Mouse (Mus musculus): ENCODE results near the gene Ebpl. TPM values are rescaled to one million over a fixed set of nuclear protein-coding genes. Genes with fewer than 3 reads are reported as not detected.

Gene Ebpl
- polyA plus RNA-seq, 1 experiment from 2014 or later: 9.7 TPM

DNA sequence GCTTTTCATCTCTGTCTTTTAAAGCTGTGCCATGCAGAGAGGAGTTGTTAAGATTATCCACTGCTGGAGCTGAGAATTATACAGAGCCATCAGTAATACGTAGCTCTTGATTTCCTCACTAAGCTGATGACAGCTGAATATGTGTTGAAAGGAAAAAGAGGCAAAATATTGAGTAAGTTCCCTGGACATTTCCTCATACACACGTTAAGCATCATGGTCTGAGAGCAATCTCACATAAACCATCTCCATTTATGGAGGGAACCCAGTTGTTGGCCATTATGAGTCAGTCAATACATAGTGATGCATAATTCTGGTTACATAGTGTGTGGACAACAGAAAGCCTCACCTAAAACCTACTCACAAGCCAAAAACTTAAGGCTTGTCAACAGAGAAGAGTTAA lies 57.8 kb downstream of the Ebpl start:
- Histone ChIP-seq H3K9me3 (replicated peaks; ENCODE audit: control insufficient read depth, low read length) (no peaks in the 10 kb centered on the region), H3K27ac (replicated peaks; ENCODE audit: low read depth, low read length) (no peak overlapping the region), H3K9ac (replicated peaks; ENCODE audit: low read length) (no peak overlapping the region), H3K4me3 (ENCODE audit: low read depth, low read length) (no peak overlapping the region), H3K36me3 (replicated peaks; ENCODE audit: control insufficient read depth, insufficient read depth, low read depth, low read length) (no peaks in the 10 kb centered on the region), H3K4me1 (ENCODE audit: control insufficient read depth, insufficient read depth, low read length) (no peaks in the 10 kb centered on the region), H3K4me2 (ENCODE audit: low read depth, low read length) (no peak overlapping the region), H3K27me3 (ENCODE audit: control insufficient read depth, insufficient read depth, low read length) (no peaks in the 10 kb centered on the region)
- no peak for ATAC-seq (replicated peaks; ENCODE audit: insufficient number of reproducible peaks, low FRiP score, low TSS enrichment, low read depth)
- no peak for DNase-seq (ENCODE audit: low spot score)
- 88% methylated on average over 2 of the region's 2 CpGs for WGBS

GRCm38 (mm10) chr14:61301323-61301722 lies 58.9 kb downstream of the Ebpl start:
- 66% methylated on average over 2 of the region's 2 CpGs for WGBS
- H3K36me3 ChIP-seq (replicated peaks; ENCODE audit: control insufficient read depth, insufficient read depth, low read depth, low read length): no peaks in the 10 kb centered on the region
- H3K27ac ChIP-seq (replicated peaks; ENCODE audit: low read depth, low read length): no peak overlapping the region
- DNase-seq (ENCODE audit: low spot score): no peak
- no peaks in the 10 kb centered on the region for H3K9me3 ChIP-seq (replicated peaks; ENCODE audit: control insufficient read depth, low read length)
- H3K4me3 ChIP-seq (ENCODE audit: low read depth, low read length): no peak overlapping the region
- H3K27me3 ChIP-seq (ENCODE audit: control insufficient read depth, insufficient read depth, low read length): no peaks in the 10 kb centered on the region
- no peak overlapping the region for H3K4me2 ChIP-seq (ENCODE audit: low read depth, low read length)
- H3K4me1 ChIP-seq (ENCODE audit: control insufficient read depth, insufficient read depth, low read length): no peaks in the 10 kb centered on the region
- ATAC-seq (replicated peaks; ENCODE audit: insufficient number of reproducible peaks, low FRiP score, low TSS enrichment, low read depth): no peak
- no peak overlapping the region for H3K9ac ChIP-seq (replicated peaks; ENCODE audit: low read length)

- DNase-seq (ENCODE audit: low spot score): no peak
- H3K4me1 ChIP-seq (ENCODE audit: control insufficient read depth, insufficient read depth, low read length): no peaks in the 10 kb centered on the region
- ATAC-seq (replicated peaks; ENCODE audit: insufficient number of reproducible peaks, low FRiP score, low TSS enrichment, low read depth): no peak
- 84% methylated on average over 6 of the region's 6 CpGs for WGBS
- H3K4me3 ChIP-seq (ENCODE audit: low read depth, low read length): no peak overlapping the region
- no peak overlapping the region for H3K4me2 ChIP-seq (ENCODE audit: low read depth, low read length)
- H3K9ac ChIP-seq (replicated peaks; ENCODE audit: low read length): no peak overlapping the region
- H3K27me3 ChIP-seq (ENCODE audit: control insufficient read depth, insufficient read depth, low read length): no peaks in the 10 kb centered on the region
- H3K27ac ChIP-seq (replicated peaks; ENCODE audit: low read depth, low read length): no peak overlapping the region
- H3K9me3 ChIP-seq (replicated peaks; ENCODE audit: control insufficient read depth, low read length): no peaks in the 10 kb centered on the region
- no peaks in the 10 kb centered on the region for H3K36me3 ChIP-seq (replicated peaks; ENCODE audit: control insufficient read depth, insufficient read depth, low read depth, low read length)
These were observed 60.4 kb downstream of the Ebpl start for GRCm38 (mm10) chr14:61299810-61300209.

GRCm38 (mm10) chr14:61294738-61295079 lies 65.5 kb downstream of the Ebpl start:
- DNase-seq (ENCODE audit: low spot score): peak; percentile 79
- Histone ChIP-seq H3K4me3 (ENCODE audit: low read depth, low read length) (no peak overlapping the region), H3K27me3 (ENCODE audit: control insufficient read depth, insufficient read depth, low read length) (no peaks in the 10 kb centered on the region), H3K27ac (replicated peaks; ENCODE audit: low read depth, low read length) (no peak overlapping the region), H3K9ac (replicated peaks; ENCODE audit: low read length) (no peak overlapping the region), H3K4me1 (ENCODE audit: control insufficient read depth, insufficient read depth, low read length) (no peaks in the 10 kb centered on the region), H3K4me2 (ENCODE audit: low read depth, low read length) (no peak overlapping the region), H3K9me3 (replicated peaks; ENCODE audit: control insufficient read depth, low read length) (no peaks in the 10 kb centered on the region), H3K36me3 (replicated peaks; ENCODE audit: control insufficient read depth, insufficient read depth, low read depth, low read length) (no peaks in the 10 kb centered on the region)
- 13% methylated on average over 6 of the region's 6 CpGs for WGBS
- ATAC-seq (replicated peaks; ENCODE audit: insufficient number of reproducible peaks, low FRiP score, low TSS enrichment, low read depth): no peak

DNA sequence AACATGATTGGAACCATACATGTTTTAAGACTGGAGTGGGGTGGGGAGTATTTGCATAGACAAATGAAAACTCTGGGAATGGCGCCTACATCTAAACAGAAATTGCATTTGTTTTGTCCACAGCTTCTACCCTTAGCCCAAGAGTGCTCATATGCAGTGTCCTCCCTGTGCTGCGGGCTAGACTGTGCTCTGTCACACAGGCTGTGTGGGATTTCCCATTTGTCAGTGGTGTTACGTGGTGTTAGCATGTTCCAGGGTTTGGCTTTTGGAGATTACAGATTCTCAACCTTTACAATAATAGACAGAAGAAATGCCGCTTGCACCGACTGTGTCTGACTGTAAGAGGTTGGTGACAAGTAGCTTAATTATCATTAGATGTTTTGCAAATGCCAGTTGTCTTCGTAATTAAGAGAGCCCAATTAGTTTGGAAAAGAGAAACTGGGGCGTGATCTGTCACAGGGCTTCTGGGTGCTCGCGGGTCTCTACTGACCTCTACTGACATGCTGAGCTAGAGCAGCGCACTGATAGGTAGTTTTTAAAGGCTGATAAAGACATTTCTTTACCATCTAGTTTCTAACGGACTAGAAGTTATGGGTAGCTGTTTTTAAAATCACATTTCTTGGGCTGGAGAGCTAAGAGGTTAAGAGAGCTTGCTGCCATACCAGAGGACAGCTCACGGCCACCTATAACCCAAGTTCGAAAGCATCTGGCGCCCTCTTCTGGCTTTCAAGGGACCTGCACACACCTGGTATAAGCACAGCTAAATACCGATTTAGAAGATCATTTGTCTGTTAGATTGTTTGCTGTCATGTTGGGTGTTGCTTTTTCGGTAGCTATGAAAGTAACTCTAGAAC lies 66.1 kb downstream of the Ebpl start:
- WGBS: 49% methylated on average over 16 of the region's 16 CpGs
- Histone ChIP-seq H3K27ac (replicated peaks; ENCODE audit: low read depth, low read length) (no peak overlapping the region), H3K9ac (replicated peaks; ENCODE audit: low read length) (no peak overlapping the region), H3K36me3 (replicated peaks; ENCODE audit: control insufficient read depth, insufficient read depth, low read depth, low read length) (no peaks in the 10 kb centered on the region), H3K4me2 (ENCODE audit: low read depth, low read length) (no peak overlapping the region), H3K4me3 (ENCODE audit: low read depth, low read length) (no peak overlapping the region), H3K9me3 (replicated peaks; ENCODE audit: control insufficient read depth, low read length) (no peaks in the 10 kb centered on the region), H3K4me1 (ENCODE audit: control insufficient read depth, insufficient read depth, low read length) (no peaks in the 10 kb centered on the region), H3K27me3 (ENCODE audit: control insufficient read depth, insufficient read depth, low read length) (no peaks in the 10 kb centered on the region)
- DNase-seq (ENCODE audit: low spot score) (peak; percentile 78), ATAC-seq (replicated peaks; ENCODE audit: insufficient number of reproducible peaks, low FRiP score, low TSS enrichment, low read depth) (no peak)

GRCm38 (mm10) chr14:61290664-61291063 lies 69.6 kb downstream of the Ebpl start:
- H3K4me2 ChIP-seq (ENCODE audit: low read depth, low read length): no peak overlapping the region
- WGBS: 82% methylated on average over 3 of the region's 3 CpGs
- no peak for DNase-seq (ENCODE audit: low spot score)
- no peaks in the 10 kb centered on the region for H3K9me3 ChIP-seq (replicated peaks; ENCODE audit: control insufficient read depth, low read length)
- ATAC-seq (replicated peaks; ENCODE audit: insufficient number of reproducible peaks, low FRiP score, low TSS enrichment, low read depth): no peak
- H3K27ac ChIP-seq (replicated peaks; ENCODE audit: low read depth, low read length): no peak overlapping the region
- H3K9ac ChIP-seq (replicated peaks; ENCODE audit: low read length): no peak overlapping the region
- no peak overlapping the region for H3K4me3 ChIP-seq (ENCODE audit: low read depth, low read length)
- no peaks in the 10 kb centered on the region for H3K4me1 ChIP-seq (ENCODE audit: control insufficient read depth, insufficient read depth, low read length)
- H3K27me3 ChIP-seq (ENCODE audit: control insufficient read depth, insufficient read depth, low read length): no peaks in the 10 kb centered on the region
- H3K36me3 ChIP-seq (replicated peaks; ENCODE audit: control insufficient read depth, insufficient read depth, low read depth, low read length): no peaks in the 10 kb centered on the region

- H3K9me3 ChIP-seq (replicated peaks; ENCODE audit: control insufficient read depth, low read length): no peaks in the 10 kb centered on the region
- DNase-seq (ENCODE audit: low spot score) (no peak), ATAC-seq (replicated peaks; ENCODE audit: insufficient number of reproducible peaks, low FRiP score, low TSS enrichment, low read depth) (no peak)
- H3K36me3 ChIP-seq (replicated peaks; ENCODE audit: control insufficient read depth, insufficient read depth, low read depth, low read length): no peaks in the 10 kb centered on the region
- no peaks in the 10 kb centered on the region for H3K27me3 ChIP-seq (ENCODE audit: control insufficient read depth, insufficient read depth, low read length)
- no peak overlapping the region for H3K4me3 ChIP-seq (ENCODE audit: low read depth, low read length)
- WGBS: 70% methylated on average over 19 of the region's 19 CpGs
- H3K4me2 ChIP-seq (ENCODE audit: low read depth, low read length): no peak overlapping the region
- H3K27ac ChIP-seq (replicated peaks; ENCODE audit: low read depth, low read length): no peak overlapping the region
- no peaks in the 10 kb centered on the region for H3K4me1 ChIP-seq (ENCODE audit: control insufficient read depth, insufficient read depth, low read length)
- H3K9ac ChIP-seq (replicated peaks; ENCODE audit: low read length): no peak overlapping the region
These were observed 71.5 kb downstream of the Ebpl start for GRCm38 (mm10) chr14:61288606-61289286.

Measured in embryonic facial prominence, embryonic 11.5 days (tissue).